ENCODE assay signal across 13 mouse cellular contexts in the genomic region with DNA sequence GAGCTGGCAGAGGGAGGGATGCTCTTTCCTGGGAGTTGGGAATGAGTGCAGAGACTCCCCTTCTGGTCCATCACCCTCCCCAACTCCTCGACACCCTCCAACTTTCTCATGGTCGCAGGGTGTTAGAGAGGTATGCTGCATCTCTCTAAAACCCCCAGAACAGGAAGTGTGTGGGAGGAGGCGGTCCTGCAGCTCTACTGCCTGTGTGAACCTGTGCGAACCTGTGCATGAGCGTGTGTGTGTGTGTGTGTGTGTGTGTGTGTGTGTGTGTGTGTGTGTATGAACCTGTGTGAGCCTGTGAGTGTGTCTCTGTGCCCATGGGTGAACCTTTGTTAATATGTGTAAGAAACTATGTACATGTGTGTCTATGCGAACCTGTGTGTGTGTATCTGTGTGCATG. TPM values are rescaled to one million over a fixed set of nuclear protein-coding genes. Genes with fewer than 3 reads are reported as not detected.
DNase-seq lines count a peak whose midpoint lies in the region.
"Had no signal": no experiment of that assay in that cellular context is flagged by ENCODE, and none has a peak within 500 bp of the region (broad histone marks: within the 10 kb centered on the region; RNA-seq: fewer than 3 reads in every experiment).

No protein-coding gene starts in this region.

- peak; percentile 1 for DNase-seq in adrenal gland, postnatal 10 days
- no peak for DNase-seq in adrenal gland, adult (ENCODE audit: inconsistent age in 2 of 2, low spot score in 1 of 2)
- peak; percentile 87 for DNase-seq in CD4-positive helper T cell, adult 2 months (ENCODE audit: low read depth, low spot score)
- peak; percentile 84 for DNase-seq in naive thymus-derived CD4-positive, alpha-beta T cell, adult 2 months (ENCODE audit: low read depth)
- peak; percentile 65 for DNase-seq in thymus, postnatal 0 days (ENCODE audit: low spot score)
- no peak for DNase-seq in kidney, adult 9 months
- no peak for DNase-seq in layer of hippocampus, postnatal 25 days (ENCODE audit: extremely low spot score in 1 of 2, low spot score in 1 of 2)
- DNase-seq in frontal cortex, postnatal 14 days (ENCODE audit: low spot score in 2 of 2), result no peak
- DNase-seq: cerebellum, adult 11 months; heart, adult 2 months; heart, postnatal 14 days; liver, embryonic 13.5 days; midbrain, embryonic 14.5 days had no signal

RNA-seq across cellular contexts. Expression of a gene that starts 33.5 kb away (rescaled TPM):
- total RNA-seq in adrenal gland, postnatal 10 days (2021), result 10 to 100 TPM; 25.3 to 39.6 TPM
- 144 and 151 TPM in 2 replicates for polyA plus RNA-seq in thymus, postnatal 0 days (2015; fragmentation: Nextera tagmentation; extraction: Ambion mirVana)
- 1 to 10 TPM; 3.3 to 5.0 TPM for total RNA-seq in layer of hippocampus, postnatal 25 days (2021)

RNA-seq across cellular contexts. Expression of a gene that starts 53.9 kb away (rescaled TPM):
- total RNA-seq in adrenal gland, postnatal 10 days (2021), result 10 to 100 TPM; 51.6 to 54.8 TPM
- 138 and 142 TPM in 2 replicates for polyA plus RNA-seq in thymus, postnatal 0 days (2015; fragmentation: Nextera tagmentation; extraction: Ambion mirVana)
- 10 to 100 TPM; 74.5 to 88.6 TPM for total RNA-seq in layer of hippocampus, postnatal 25 days (2021)

Comparison
In these comparisons a context has a peak if more than half of its experiments do, and no peak if none do; other contexts are left out.
1. DNase-seq: peak in adrenal gland, postnatal 10 days (single experiment), CD4-positive helper T cell, adult 2 months (single experiment), naive thymus-derived CD4-positive, alpha-beta T cell, adult 2 months (single experiment) and thymus, postnatal 0 days (single experiment); none in adrenal gland, adult (0 of 2), kidney, adult 9 months (single experiment), layer of hippocampus, postnatal 25 days (0 of 2) and frontal cortex, postnatal 14 days (0 of 2).
2. RNA of a gene that starts 33.5 kb away (total RNA-seq): 25.3 to 39.6 TPM in adrenal gland, postnatal 10 days; 3.3 to 5.0 TPM in layer of hippocampus, postnatal 25 days; every median in the first group is over 4 times any median in the second.